Mouse (Mus musculus) stomach, postnatal 0 days (tissue): ENCODE measurements around the gene Myo7a. TPM values are rescaled to one million over a fixed set of nuclear protein-coding genes. Genes with fewer than 3 reads are reported as not detected.
A peak's percentile ranks its signal among the peaks of the same experiment; 100 is the strongest.

ENCODE experiments used
- ATAC-seq: fragments of 200-750 bp; cut with Nextera tagmentation; 2 replicates; pipeline ENCODE4 v1.8.0; 2017; ENCODE audit not compliant: low FRiP score, low TSS enrichment
- DNase-seq: peaks from one replicate; pipeline ENCODE4 v3.0.0-alpha.2; 2016; ENCODE audit warnings: low spot score
- H3K27ac ChIP-seq: fragments of 300-500 bp; sonication (generic); replicated peaks from 2 replicates; pipeline ENCODE4 v1.5.1; 2014; ENCODE audit warnings: mild to moderate bottlenecking, control low read depth
- H3K27me3 ChIP-seq: fragments of 300-500 bp; sonication (generic); 2 replicates; pipeline ENCODE4 v1.6.1; 2014; ENCODE audit warnings: low read length; ENCODE audit not compliant: control insufficient read depth, insufficient read depth
- H3K36me3 ChIP-seq: fragments of 300-500 bp; sonication (generic); 2 replicates; pipeline ENCODE4 v1.6.1; 2014; ENCODE audit warnings: low read length, mixed read lengths; ENCODE audit not compliant: control insufficient read depth, insufficient read depth
- H3K4me1 ChIP-seq: fragments of 300-500 bp; sonication (generic); replicated peaks from 2 replicates; pipeline ENCODE4 v1.6.1; 2014; ENCODE audit warnings: antibody characterized with exemption; ENCODE audit not compliant: control insufficient read depth, insufficient read depth
- H3K4me2 ChIP-seq: fragments of 300-500 bp; sonication (generic); replicated peaks from 2 replicates; pipeline ENCODE4 v1.6.1; 2014; ENCODE audit warnings: low read depth, mild to moderate bottlenecking, control low read depth, moderate library complexity
- H3K4me3 ChIP-seq: fragments of 300-500 bp; sonication (generic); 2 replicates; pipeline ENCODE4 v1.5.1; 2014; ENCODE audit warnings: low read depth, low read length, control low read depth
- H3K9ac ChIP-seq: fragments of 300-500 bp; sonication (generic); 2 replicates; pipeline ENCODE4 v1.6.1; 2014; ENCODE audit warnings: mild to moderate bottlenecking, low read length, control low read depth, mixed read lengths
- H3K9me3 ChIP-seq: fragments of 300-500 bp; sonication (generic); 2 replicates; pipeline ENCODE4 v1.6.1; 2016; ENCODE audit warnings: low read length; ENCODE audit not compliant: control insufficient read depth
- CTCF ChIP-seq: IDR thresholded peaks from 2 replicates; pipeline ENCODE4 v1.5.1; 2016; ENCODE audit warnings: antibody characterized with exemption, low read depth, mild to moderate bottlenecking, moderate library complexity
- EP300 ChIP-seq: optimal IDR thresholded peaks from 2 replicates; pipeline ENCODE3; 2016; ENCODE audit warnings: antibody characterized with exemption
- WGBS: fragments of 180-500 bp; shearing (Covaris S2); extraction: QIAGEN DNeasy Blood & Tissue Kit; methylation state at CpG from one replicate; pipeline ENCODE4 v1.1.7; 2014; 5-methylcytosine and 5-hydroxymethylcytosine counted together
- polyA plus RNA-seq: library from polyadenylated mRNA; unstranded; fragments of >200 nt; fragmentation: Nextera tagmentation; extraction: Ambion mirVana; gene quantifications from 2 replicates; pipeline ENCODE4 v1.2.1, GENCODE M21; 2015

Myo7a gene
- polyA plus RNA-seq, 1 experiment from 2014 or later = 2.4 TPM

- 54% methylated on average over 3 of the region's 3 CpGs for WGBS
- Histone ChIP-seq H3K36me3 (no peaks in the 10 kb centered on the region), H3K27ac (no peak overlapping the region)
These were observed 21.9 kb upstream of the Myo7a start for GRCm38 (mm10) chr7:98141206-98141605.

GRCm38 (mm10) chr7:98140597-98140996, 21.3 kb upstream of the Myo7a start:
- no peak overlapping the region for H3K9ac ChIP-seq
- peaks cover 3% of the 10 kb centered on the region; the same call in 1 of the 2 replicates for H3K4me1 ChIP-seq
- no peak for TF ChIP-seq EP300
- H3K36me3 ChIP-seq = no peaks in the 10 kb centered on the region
- H3K27ac ChIP-seq = no peak overlapping the region
- no peak for DNase-seq
- no peak overlapping the region for H3K4me3 ChIP-seq
- H3K9me3 ChIP-seq = no peaks in the 10 kb centered on the region
- H3K27me3 ChIP-seq = no peaks in the 10 kb centered on the region
- whole genome bisulfite sequencing = 22% methylated on average over 2 of the region's 2 CpGs
- ATAC-seq = no peak
- H3K4me2 ChIP-seq = no peak overlapping the region

More at GRCm38 (mm10) chr7:98141206-98141605, 21.9 kb upstream of the Myo7a start:
- no peaks in the 10 kb centered on the region for H3K9me3 ChIP-seq
- no peak overlapping the region for H3K4me2 ChIP-seq
- DNase-seq (peak; percentile 70), ATAC-seq (no peak)
- H3K27me3 ChIP-seq = no peaks in the 10 kb centered on the region
- peak; percentile 62 for TF ChIP-seq CTCF
- TF ChIP-seq EP300 = no peak
- no peak overlapping the region for H3K9ac ChIP-seq
- peaks cover 3% of the 10 kb centered on the region; the same call in 1 of the 2 replicates for H3K4me1 ChIP-seq
- H3K4me3 ChIP-seq = no peak overlapping the region

GRCm38 (mm10) chr7:98139216-98139615, 19.9 kb upstream of the Myo7a start:
- H3K27me3 ChIP-seq = no peaks in the 10 kb centered on the region
- 23% methylated on average over 9 of the region's 9 CpGs for WGBS
- no peaks in the 10 kb centered on the region for H3K9me3 ChIP-seq
- ATAC-seq (no peak), DNase-seq (no peak)
- H3K4me3 ChIP-seq = no peak overlapping the region
- H3K4me2 ChIP-seq = no peak overlapping the region; the same call in 1 of the 2 replicates
- H3K4me1 ChIP-seq = peaks cover 3% of the 10 kb centered on the region; the same call in 1 of the 2 replicates
- no peak overlapping the region for H3K27ac ChIP-seq
- no peak overlapping the region for H3K9ac ChIP-seq
- no peaks in the 10 kb centered on the region for H3K36me3 ChIP-seq
- no peak for TF ChIP-seq EP300
- no peak for TF ChIP-seq CTCF

GRCm38 (mm10) chr7:98137995-98138394, 18.7 kb upstream of the Myo7a start:
- TF ChIP-seq EP300 = no peak
- TF ChIP-seq CTCF = no peak
- WGBS = 37% methylated on average over 2 of the region's 2 CpGs
- no peaks in the 10 kb centered on the region for H3K27me3 ChIP-seq
- no peak overlapping the region for H3K4me3 ChIP-seq
- no peaks in the 10 kb centered on the region for H3K36me3 ChIP-seq
- DNase-seq (no peak), ATAC-seq (no peak)
- no peak overlapping the region for H3K9ac ChIP-seq
- no peaks in the 10 kb centered on the region for H3K9me3 ChIP-seq
- peaks cover 3% of the 10 kb centered on the region; the same call in 1 of the 2 replicates for H3K4me1 ChIP-seq
- H3K4me2 ChIP-seq = no peak overlapping the region
- no peak overlapping the region for H3K27ac ChIP-seq

GRCm38 (mm10) chr7:98137583-98137982, 18.3 kb upstream of the Myo7a start:
- Histone ChIP-seq H3K27me3 (no peaks in the 10 kb centered on the region), H3K9me3 (no peaks in the 10 kb centered on the region), H3K4me2 (no peak overlapping the region), H3K4me3 (no peak overlapping the region), H3K27ac (no peak overlapping the region), H3K4me1 (peaks cover 3% of the 10 kb centered on the region; the same call in 1 of the 2 replicates), H3K36me3 (no peaks in the 10 kb centered on the region), H3K9ac (no peak overlapping the region)
- TF ChIP-seq CTCF (no peak), EP300 (no peak)
- no peak for ATAC-seq
- no peak for DNase-seq
- WGBS = 50% methylated on average over 3 of the region's 3 CpGs

- TF ChIP-seq CTCF (peak; percentile 46), EP300 (no peak)
- ATAC-seq (no peak), DNase-seq (no peak)
- Histone ChIP-seq H3K27me3 (no peaks in the 10 kb centered on the region), H3K36me3 (no peaks in the 10 kb centered on the region), H3K4me3 (no peak overlapping the region), H3K9me3 (no peaks in the 10 kb centered on the region), H3K9ac (no peak overlapping the region), H3K4me2 (no peak overlapping the region), H3K4me1 (no peaks in the 10 kb centered on the region), H3K27ac (no peak overlapping the region)
- WGBS = 96% methylated on average over 8 of the region's 8 CpGs
These were observed 12.4 kb upstream of the Myo7a start for GRCm38 (mm10) chr7:98131751-98132150.
